Mouse (Mus musculus) cerebellum, adult 11-12 months (tissue): Measurements from ENCODE around the gene Plekhf1.

Experiments used
- DNase-seq: peaks from one replicate; pipeline ENCODE4 v3.0.0; 2022

Plekhf1 gene

GRCm38 (mm10) chr7:38184786-38185185 lies 43.0 kb downstream of the Plekhf1 start:
- DNase-seq: no peak

GRCm38 (mm10) chr7:38184418-38184745 lies 43.4 kb downstream of the Plekhf1 start:
- DNase-seq: peak; percentile 60

- DNase-seq: peak; percentile 92
Observed at GRCm38 (mm10) chr7:38183709-38184417, 44.0 kb downstream of the Plekhf1 start.

- DNase-seq: peak; percentile 66
Observed at GRCm38 (mm10) chr7:38182962-38183687, 44.7 kb downstream of the Plekhf1 start, which contains the start of gene 1600014C10Rik. Gene 1600014C10Rik (plus strand): TSS chr7:38183217.

DNA sequence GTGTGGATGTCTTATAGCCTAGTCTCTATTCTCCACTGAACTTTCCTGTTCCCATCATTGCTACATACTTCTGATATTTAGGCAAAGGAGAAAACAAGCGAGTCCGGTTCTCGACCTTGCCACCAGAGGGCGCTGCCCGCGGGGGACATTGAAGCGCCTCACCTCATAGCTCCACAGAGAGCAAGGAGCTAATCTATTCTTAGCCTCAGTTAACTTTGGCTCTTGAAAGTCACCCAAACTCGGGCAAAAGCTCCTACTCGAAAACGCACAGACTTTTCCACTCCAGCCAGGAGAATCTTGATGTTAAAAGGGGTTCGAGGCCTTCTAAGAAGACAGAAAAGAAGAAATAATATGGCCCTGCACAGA lies 45.2 kb downstream of the Plekhf1 start:
- peak; percentile 83 for DNase-seq

GRCm38 (mm10) chr7:38181366-38181765 lies 46.5 kb downstream of the Plekhf1 start:
- no peak for DNase-seq

- no peak for DNase-seq
Observed at GRCm38 (mm10) chr7:38179896-38180295, 47.9 kb downstream of the Plekhf1 start.

DNA sequence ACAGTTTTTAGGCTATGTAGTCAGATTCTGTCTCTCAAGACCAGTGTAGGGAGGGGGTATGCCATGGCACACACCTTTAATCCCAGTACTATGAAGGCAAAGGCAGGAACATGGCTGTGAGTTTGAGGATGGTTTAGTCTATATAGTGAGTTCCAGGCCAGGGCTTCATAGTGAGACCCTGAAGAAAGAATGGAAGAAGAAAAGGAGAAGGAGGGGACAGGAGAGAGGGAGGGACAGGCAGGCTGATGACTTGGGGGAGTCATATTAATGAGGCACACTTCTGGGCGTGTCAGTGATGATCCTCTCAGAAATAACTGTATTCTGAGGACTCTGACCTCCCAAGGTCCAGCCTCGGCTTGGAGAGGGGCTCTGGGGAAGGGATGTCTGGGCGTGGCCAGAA lies 51.8 kb downstream of the Plekhf1 start:
- no peak for DNase-seq

DNA sequence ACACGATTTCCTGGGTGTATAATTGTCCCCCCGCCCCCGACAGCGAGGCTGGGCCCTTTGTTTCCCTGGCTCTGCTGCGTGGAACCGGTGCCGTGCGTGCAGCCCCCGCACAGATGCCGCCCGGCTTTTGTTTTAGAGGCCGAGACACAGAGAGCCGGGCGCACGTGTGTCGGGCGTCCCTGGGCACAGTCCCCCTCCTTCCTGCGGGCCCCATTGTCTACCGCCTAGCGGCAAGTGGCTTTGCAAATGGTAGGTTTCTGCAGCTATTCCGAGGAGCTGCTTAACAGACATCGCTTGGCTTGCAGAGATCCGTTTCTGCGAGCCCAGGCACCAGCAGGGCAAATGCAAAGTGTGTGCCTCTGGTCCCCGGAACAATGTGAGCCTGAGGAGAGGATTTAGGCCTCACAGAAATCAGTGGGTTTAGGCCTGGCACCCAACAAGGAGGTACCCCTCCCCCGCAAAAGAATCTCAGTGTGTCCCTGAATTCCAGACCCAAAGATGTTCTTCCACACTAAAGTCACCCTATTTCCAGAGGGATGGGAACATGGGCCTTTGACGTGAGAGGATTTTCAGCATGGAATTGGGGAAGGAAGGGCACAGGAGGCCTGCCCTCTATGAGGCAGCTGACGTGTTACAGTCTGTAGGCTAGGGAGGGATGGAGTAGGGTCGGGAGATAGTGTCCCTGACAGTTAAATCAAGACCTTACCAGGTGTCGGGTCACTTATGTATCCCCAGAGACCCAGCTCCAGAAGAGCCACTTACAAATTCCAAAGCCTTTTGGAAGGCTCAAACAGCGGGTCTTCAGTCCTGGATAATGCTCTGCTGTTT lies 53.3 kb downstream of the Plekhf1 start:
- DNase-seq: no peak

- DNase-seq: no peak
Observed at GRCm38 (mm10) chr7:38173871-38174270, 53.9 kb downstream of the Plekhf1 start.

DNA sequence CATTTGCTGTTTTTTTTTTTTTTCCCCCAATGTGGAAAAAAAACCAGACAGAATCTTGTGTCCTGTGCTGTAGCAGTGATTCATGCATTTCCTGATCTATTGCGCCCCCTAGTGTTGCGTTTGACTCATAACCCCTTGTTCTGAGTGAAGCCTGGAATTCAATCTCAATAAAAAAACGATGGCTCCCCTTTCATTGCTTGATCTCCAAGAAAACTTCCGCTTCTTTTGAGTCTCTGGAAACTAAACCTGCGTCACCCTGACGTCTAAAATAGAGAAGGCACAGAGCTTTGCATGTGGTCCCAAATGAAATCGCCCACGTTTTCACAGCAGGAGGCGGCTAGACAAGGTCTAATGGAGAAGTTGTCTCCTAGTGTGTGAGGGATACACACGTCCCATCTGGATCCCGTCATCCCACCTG lies 60.1 kb downstream of the Plekhf1 start:
- DNase-seq: no peak
